Comparison of ENCODE assay signal across 19 mouse cellular contexts in the genomic region with DNA sequence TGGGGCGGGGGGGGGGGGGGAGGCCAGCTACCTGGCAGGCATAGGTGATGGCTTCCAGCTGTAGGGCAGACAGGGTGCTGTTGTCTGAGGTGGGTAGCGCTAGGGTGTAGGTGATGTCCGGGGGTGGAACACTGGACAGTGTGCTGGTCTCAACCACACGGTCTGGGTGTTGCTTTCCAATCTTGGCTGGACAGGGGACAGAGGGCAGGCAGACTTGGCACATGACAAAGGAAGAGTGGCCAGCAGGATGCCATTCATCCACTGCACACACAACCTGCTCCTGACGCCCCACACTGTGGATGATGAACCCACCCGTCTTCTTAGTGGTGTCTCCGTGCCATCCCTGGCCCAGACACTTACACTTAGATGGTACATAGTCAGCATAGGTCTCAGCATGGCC. TPM values are rescaled to one million over a fixed set of nuclear protein-coding genes. Genes with fewer than 3 reads are reported as not detected.
DNase-seq lines count a peak whose midpoint lies in the region; ATAC-seq and TF ChIP-seq lines count a peak whose summit lies in the region.
"Had no signal": no experiment of that assay in that cellular context is flagged by ENCODE, and none has a peak within 500 bp of the region (broad histone marks: within the 10 kb centered on the region; RNA-seq: fewer than 3 reads in every experiment).

No protein-coding gene starts in this region.

- no peak overlapping the region for H3K4me2 ChIP-seq in heart, embryonic 11.5 days
- H3K4me2 ChIP-seq in liver, embryonic 11.5 days: no peak overlapping the region
- H3K4me2 ChIP-seq in midbrain, embryonic 11.5 days: no peak overlapping the region
- H3K4me2 ChIP-seq in midbrain, embryonic 16.5 days (ENCODE audit: low read length): no peak overlapping the region
- H3K4me2 ChIP-seq: embryonic facial prominence, embryonic 15.5 days; forebrain, embryonic 15.5 days; heart, embryonic 15.5 days; hindbrain, embryonic 13.5 days had no signal

- DNase-seq in heart, adult 9 months (ENCODE audit: low spot score in 2 of 2): no peak
- peak; percentile 73 for DNase-seq in liver, adult 2 months (ENCODE audit: extremely low read depth, low read depth, low spot score)
- DNase-seq in liver, embryonic 11.5 days (ENCODE audit: low spot score): no peak
- DNase-seq in midbrain, embryonic 11.5 days (ENCODE audit: low spot score, missing footprints): peak; percentile 23
- DNase-seq: adrenal gland, postnatal 25 days; cerebellum, adult 9-11 months; embryo, embryonic 11 days; gastrocnemius, postnatal 10 days; heart, adult 2 months; heart, postnatal 14 days had no signal

- peaks cover 30% of the 10 kb centered on the region for H3K4me1 ChIP-seq in heart, embryonic 11.5 days (ENCODE audit: control insufficient read depth, insufficient read depth, low read length)
- peaks cover 44% of the 10 kb centered on the region for H3K4me1 ChIP-seq in liver, adult 2 months (ENCODE audit: control insufficient read depth, insufficient read depth, low read length)
- H3K4me1 ChIP-seq in liver, embryonic 11.5 days (replicated peaks; ENCODE audit: control insufficient read depth, insufficient read depth, low read length): peaks cover 23% of the 10 kb centered on the region
- no peaks in the 10 kb centered on the region for H3K4me1 ChIP-seq in midbrain, embryonic 11.5 days (ENCODE audit: control insufficient read depth, insufficient read depth, low read length)
- H3K4me1 ChIP-seq in midbrain, embryonic 16.5 days (ENCODE audit: control insufficient read depth, insufficient read depth, low read length): peaks cover 4% of the 10 kb centered on the region; the same call in 1 of the 2 replicates
- H3K4me1 ChIP-seq: forebrain, embryonic 15.5 days had no signal

- H3K9me3 ChIP-seq in heart, embryonic 11.5 days (replicated peaks; ENCODE audit: control insufficient read depth, low read length): no peaks in the 10 kb centered on the region
- H3K9me3 ChIP-seq in liver, embryonic 11.5 days (ENCODE audit: control insufficient read depth, low read length): no peaks in the 10 kb centered on the region
- no peaks in the 10 kb centered on the region for H3K9me3 ChIP-seq in midbrain, embryonic 11.5 days (ENCODE audit: control insufficient read depth, low read length)
- H3K9me3 ChIP-seq in midbrain, embryonic 16.5 days (replicated peaks; ENCODE audit: control insufficient read depth, low read length, poor library complexity, severe bottlenecking): no peaks in the 10 kb centered on the region
- H3K9me3 ChIP-seq: embryonic facial prominence, embryonic 15.5 days; forebrain, embryonic 10.5 days; forebrain, embryonic 15.5 days; heart, embryonic 15.5 days; hindbrain, embryonic 13.5 days had no signal

- no peak for TF ChIP-seq CTCF in liver, adult 2 months (IDR thresholded peaks at IDR 0.05; ENCODE audit: low read depth, low read length)

- H3K9ac ChIP-seq in heart, embryonic 11.5 days (ENCODE audit: low read depth, low read length): 0 out of 2 replicates have a peak overlapping the region, but pooled peaks have one; percentile 22
- H3K9ac ChIP-seq in liver, adult 2 months (ENCODE audit: low read depth, low read length): no peak overlapping the region
- H3K9ac ChIP-seq in liver, embryonic 11.5 days (ENCODE audit: low read depth, low read length): no peak overlapping the region
- no peak overlapping the region for H3K9ac ChIP-seq in midbrain, embryonic 11.5 days (ENCODE audit: low read length)
- no peak overlapping the region for H3K9ac ChIP-seq in midbrain, embryonic 16.5 days (ENCODE audit: low read depth, low read length)
- H3K9ac ChIP-seq: embryonic facial prominence, embryonic 15.5 days; forebrain, embryonic 15.5 days; heart, embryonic 15.5 days; hindbrain, embryonic 13.5 days had no signal

- H3K27me3 ChIP-seq in heart, embryonic 11.5 days (ENCODE audit: control insufficient read depth, insufficient read depth, low read length): no peaks in the 10 kb centered on the region
- no peaks in the 10 kb centered on the region for H3K27me3 ChIP-seq in liver, adult 2 months (ENCODE audit: control insufficient read depth, insufficient read depth, low read length)
- no peaks in the 10 kb centered on the region for H3K27me3 ChIP-seq in liver, embryonic 11.5 days (replicated peaks; ENCODE audit: control insufficient read depth, insufficient read depth, low read length)
- no peaks in the 10 kb centered on the region for H3K27me3 ChIP-seq in midbrain, embryonic 11.5 days (ENCODE audit: control insufficient read depth, insufficient read depth, low read length)
- no peaks in the 10 kb centered on the region for H3K27me3 ChIP-seq in midbrain, embryonic 16.5 days (ENCODE audit: control insufficient read depth, insufficient read depth, low read depth, low read length)
- H3K27me3 ChIP-seq: embryonic facial prominence, embryonic 15.5 days; forebrain, embryonic 15.5 days; heart, embryonic 15.5 days; hindbrain, embryonic 13.5 days had no signal

- WGBS in heart, embryonic 11.5 days (ENCODE audit: insufficient replicate concordance): 88% methylated on average over 6 of the region's 7 CpGs
- WGBS in liver, adult 2 months: 32% methylated on average over 6 of the region's 7 CpGs
- 93% methylated on average over 6 of the region's 7 CpGs for WGBS in liver, embryonic 11.5 days
- 90% methylated on average over 6 of the region's 7 CpGs for WGBS in midbrain, embryonic 11.5 days
- 84% methylated on average over 6 of the region's 7 CpGs for WGBS in midbrain, embryonic 16.5 days

- H3K4me3 ChIP-seq in heart, embryonic 11.5 days (ENCODE audit: low read depth, low read length): no peak overlapping the region
- H3K4me3 ChIP-seq in liver, adult 2 months (ENCODE audit: insufficient read depth, low read depth, low read length): no peak overlapping the region
- H3K4me3 ChIP-seq in liver, embryonic 11.5 days (ENCODE audit: low read depth, low read length): no peak overlapping the region
- H3K4me3 ChIP-seq in midbrain, embryonic 11.5 days (ENCODE audit: low read depth, low read length): no peak overlapping the region
- no peak overlapping the region for H3K4me3 ChIP-seq in midbrain, embryonic 16.5 days (ENCODE audit: low read depth, low read length)
- H3K4me3 ChIP-seq: embryonic facial prominence, embryonic 15.5 days; erythroblast, embryonic 14.5 days; forebrain, embryonic 10.5 days; forebrain, embryonic 15.5 days; heart, adult 2 months; heart, embryonic 15.5 days; hindbrain, embryonic 13.5 days had no signal

- no peak overlapping the region for H3K27ac ChIP-seq in heart, embryonic 11.5 days (ENCODE audit: low read depth, low read length)
- H3K27ac ChIP-seq in liver, adult 2 months (replicated peaks; ENCODE audit: insufficient read depth, low read depth, low read length): no peak overlapping the region
- no peak overlapping the region for H3K27ac ChIP-seq in liver, embryonic 11.5 days (ENCODE audit: low read depth, low read length)
- no peak overlapping the region for H3K27ac ChIP-seq in midbrain, embryonic 11.5 days (ENCODE audit: low read depth, low read length)
- no peak overlapping the region for H3K27ac ChIP-seq in midbrain, embryonic 16.5 days (ENCODE audit: low read length)
- H3K27ac ChIP-seq: embryonic facial prominence, embryonic 15.5 days; forebrain, embryonic 15.5 days; heart, adult 2 months; heart, embryonic 15.5 days; hindbrain, embryonic 13.5 days; hindbrain, postnatal 0 days had no signal

- ATAC-seq in heart, embryonic 11.5 days (replicated peaks; ENCODE audit: insufficient number of reproducible peaks, low FRiP score, low TSS enrichment): no peak
- no peak for ATAC-seq in liver, embryonic 11.5 days (replicated peaks; ENCODE audit: low FRiP score)
- no peak for ATAC-seq in midbrain, embryonic 11.5 days (ENCODE audit: low FRiP score)
- ATAC-seq in midbrain, embryonic 16.5 days: no peak
- ATAC-seq: forebrain, embryonic 15.5 days; hindbrain, postnatal 0 days had no signal

- peaks cover 6% of the 10 kb centered on the region; the same call in 1 of the 2 replicates for H3K36me3 ChIP-seq in heart, embryonic 11.5 days (ENCODE audit: control insufficient read depth, insufficient read depth, low read length)
- H3K36me3 ChIP-seq in liver, adult 2 months (ENCODE audit: control insufficient read depth, insufficient read depth, low read length): no peaks in the 10 kb centered on the region; the same call in 1 of the 2 replicates
- H3K36me3 ChIP-seq in liver, embryonic 11.5 days (ENCODE audit: control insufficient read depth, insufficient read depth, low read length): peaks cover 19% of the 10 kb centered on the region; the same call in 1 of the 2 replicates
- no peaks in the 10 kb centered on the region; the same call in 1 of the 2 replicates for H3K36me3 ChIP-seq in midbrain, embryonic 11.5 days (ENCODE audit: control insufficient read depth, insufficient read depth, low read length)
- 0 out of 2 replicates have a peak, but pooled peaks cover 3% of the 10 kb centered on the region for H3K36me3 ChIP-seq in midbrain, embryonic 16.5 days (ENCODE audit: control insufficient read depth, insufficient read depth, low read length)
- H3K36me3 ChIP-seq: forebrain, embryonic 15.5 days had no signal

- no peak for TF ChIP-seq POLR2A in liver, adult 2 months (IDR thresholded peaks at IDR 0.05; ENCODE audit: extremely low read depth, insufficient read depth, low read length)

- H3K79me2 ChIP-seq in liver, adult 2 months (ENCODE audit: control insufficient read depth, insufficient read depth, low read length): no peaks in the 10 kb centered on the region; the same call in 1 of the 2 replicates

RNA-seq across cellular contexts. Expression of a gene that starts 22.3 kb away (rescaled TPM):
- 711 and 729 TPM in 2 replicates for polyA plus RNA-seq in heart, embryonic 11.5 days (2014; fragmentation: Nextera tagmentation; extraction: Ambion mirVana)
- 712 and 752 TPM in 2 replicates for total RNA-seq in liver, adult 2 months (2014; rRNA removed)
- polyA plus RNA-seq in liver, adult 2 months (2012; rRNA removed): 535 and 559 TPM in 2 replicates
- polyA plus RNA-seq in liver, embryonic 11.5 days (2014; fragmentation: Nextera tagmentation; extraction: Ambion mirVana): 761 and 762 TPM in 2 replicates
- polyA plus RNA-seq in midbrain, embryonic 11.5 days (2014; fragmentation: Nextera tagmentation; extraction: Ambion mirVana): 581 and 594 TPM in 2 replicates
- polyA plus RNA-seq in midbrain, embryonic 16.5 days (2015; fragmentation: Nextera tagmentation; extraction: Ambion mirVana): 509 and 552 TPM in 2 replicates

RNA-seq across cellular contexts. Expression of a gene that starts 29.7 kb away (rescaled TPM):
- polyA plus RNA-seq in heart, embryonic 11.5 days (2014; fragmentation: Nextera tagmentation; extraction: Ambion mirVana): 160 and 182 TPM in 2 replicates
- 26.4 and 39.1 TPM in 2 replicates for total RNA-seq in liver, adult 2 months (2014; rRNA removed)
- 71.1 and 74.6 TPM in 2 replicates for polyA plus RNA-seq in liver, adult 2 months (2012; rRNA removed)
- 239 and 256 TPM in 2 replicates for polyA plus RNA-seq in liver, embryonic 11.5 days (2014; fragmentation: Nextera tagmentation; extraction: Ambion mirVana)
- 200 and 225 TPM in 2 replicates for polyA plus RNA-seq in midbrain, embryonic 11.5 days (2014; fragmentation: Nextera tagmentation; extraction: Ambion mirVana)
- 124 and 131 TPM in 2 replicates for polyA plus RNA-seq in midbrain, embryonic 16.5 days (2015; fragmentation: Nextera tagmentation; extraction: Ambion mirVana)

RNA-seq across cellular contexts. Expression of a gene that starts 36.1 kb away (rescaled TPM):
- 8.4 and 9.6 TPM in 2 replicates for polyA plus RNA-seq in heart, embryonic 11.5 days (2014; fragmentation: Nextera tagmentation; extraction: Ambion mirVana)
- total RNA-seq in liver, adult 2 months (2014; rRNA removed): 8.9 and 11.8 TPM in 2 replicates
- 19.2 and 25.9 TPM in 2 replicates for polyA plus RNA-seq in liver, adult 2 months (2012; rRNA removed)
- 17.7 and 19.2 TPM in 2 replicates for polyA plus RNA-seq in liver, embryonic 11.5 days (2014; fragmentation: Nextera tagmentation; extraction: Ambion mirVana)
- 7.0 and 7.3 TPM in 2 replicates for polyA plus RNA-seq in midbrain, embryonic 11.5 days (2014; fragmentation: Nextera tagmentation; extraction: Ambion mirVana)
- 11.6 and 12.5 TPM in 2 replicates for polyA plus RNA-seq in midbrain, embryonic 16.5 days (2015; fragmentation: Nextera tagmentation; extraction: Ambion mirVana)

RNA-seq across cellular contexts. Expression of a gene that starts 46.4 kb away (rescaled TPM):
- 16.5 and 20.0 TPM in 2 replicates for polyA plus RNA-seq in heart, embryonic 11.5 days (2014; fragmentation: Nextera tagmentation; extraction: Ambion mirVana)
- 71.5 and 75.0 TPM in 2 replicates for total RNA-seq in liver, adult 2 months (2014; rRNA removed)
- 96.8 and 110 TPM in 2 replicates for polyA plus RNA-seq in liver, adult 2 months (2012; rRNA removed)
- 25.1 and 33.5 TPM in 2 replicates for polyA plus RNA-seq in liver, embryonic 11.5 days (2014; fragmentation: Nextera tagmentation; extraction: Ambion mirVana)
- polyA plus RNA-seq in midbrain, embryonic 11.5 days (2014; fragmentation: Nextera tagmentation; extraction: Ambion mirVana): 18.5 and 23.1 TPM in 2 replicates
- polyA plus RNA-seq in midbrain, embryonic 16.5 days (2015; fragmentation: Nextera tagmentation; extraction: Ambion mirVana): 14.2 and 15.4 TPM in 2 replicates

RNA-seq across cellular contexts. Expression of a gene that starts 52.8 kb away (rescaled TPM):
- 6.2 and 7.5 TPM in 2 replicates for polyA plus RNA-seq in heart, embryonic 11.5 days (2014; fragmentation: Nextera tagmentation; extraction: Ambion mirVana)
- total RNA-seq in liver, adult 2 months (2014; rRNA removed): 4.5 and 4.6 TPM in 2 replicates
- 7.7 and 10.9 TPM in 2 replicates for polyA plus RNA-seq in liver, adult 2 months (2012; rRNA removed)
- 29.0 and 29.4 TPM in 2 replicates for polyA plus RNA-seq in liver, embryonic 11.5 days (2014; fragmentation: Nextera tagmentation; extraction: Ambion mirVana)
- 3.6 and 3.8 TPM in 2 replicates for polyA plus RNA-seq in midbrain, embryonic 11.5 days (2014; fragmentation: Nextera tagmentation; extraction: Ambion mirVana)
- 1.2 TPM in 2 replicates for polyA plus RNA-seq in midbrain, embryonic 16.5 days (2015; fragmentation: Nextera tagmentation; extraction: Ambion mirVana)

Comparison
In these comparisons a context has a peak if more than half of its experiments do, and no peak if none do; other contexts are left out.
1. DNase-seq: peak in liver, adult 2 months (single experiment) and midbrain, embryonic 11.5 days (single experiment); none in heart, adult 9 months (0 of 2) and liver, embryonic 11.5 days (single experiment).